Mouse (Mus musculus) thymus, postnatal 14 days (tissue): ENCODE results near the gene Unc13b.
A peak's percentile ranks its signal among the peaks of the same experiment; 100 is the strongest.
"Not testable (repeated sequence)": the region's sequence is repeated elsewhere in the genome, so short reads cannot be mapped to it uniquely, and the experiment has no call there.

Source experiments
- DNase-seq: peaks from one replicate; pipeline ENCODE4 v3.0.0; 2021

The Unc13b gene

DNA sequence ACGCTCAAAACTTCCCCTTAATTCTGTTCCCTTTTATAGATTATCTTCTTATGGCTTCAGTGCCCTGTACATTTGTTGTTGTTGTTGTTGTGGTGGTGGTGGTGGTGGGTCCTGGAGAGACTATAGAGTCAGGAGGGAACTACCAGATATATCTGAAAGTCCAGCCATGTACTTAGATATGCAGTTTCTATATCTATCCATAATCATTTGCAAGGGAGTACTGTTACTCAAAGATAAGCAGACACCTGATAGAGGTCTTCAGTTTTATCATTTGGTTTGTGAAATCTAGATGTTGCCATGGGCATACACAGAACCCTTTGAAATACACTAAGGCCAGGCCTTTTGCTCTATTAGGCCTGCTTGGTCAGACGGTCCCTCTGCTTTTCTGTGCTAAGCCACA lies 55.8 kb downstream of the Unc13b start:
- no peak for DNase-seq

DNA sequence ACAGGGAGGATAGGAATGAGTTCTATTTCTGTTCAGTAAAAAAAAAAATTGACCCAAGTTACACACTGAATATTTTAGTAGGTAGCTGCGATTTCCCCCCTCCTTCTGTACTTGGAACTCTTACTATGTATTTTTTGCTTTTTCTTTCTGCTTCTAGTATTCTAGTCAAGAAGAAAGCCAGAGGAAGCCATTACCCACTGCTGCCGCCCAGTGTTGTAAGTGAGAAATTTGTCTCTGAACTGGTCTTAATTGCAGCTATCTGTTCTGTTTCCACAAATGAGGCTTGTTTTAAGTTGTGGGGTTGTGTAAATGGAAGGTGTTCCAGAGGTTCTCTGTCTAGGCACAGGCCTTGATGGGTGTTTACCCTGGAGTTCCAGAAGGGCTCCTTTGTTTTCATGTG lies 56.2 kb downstream of the Unc13b start:
- DNase-seq = peak; percentile 14

DNA sequence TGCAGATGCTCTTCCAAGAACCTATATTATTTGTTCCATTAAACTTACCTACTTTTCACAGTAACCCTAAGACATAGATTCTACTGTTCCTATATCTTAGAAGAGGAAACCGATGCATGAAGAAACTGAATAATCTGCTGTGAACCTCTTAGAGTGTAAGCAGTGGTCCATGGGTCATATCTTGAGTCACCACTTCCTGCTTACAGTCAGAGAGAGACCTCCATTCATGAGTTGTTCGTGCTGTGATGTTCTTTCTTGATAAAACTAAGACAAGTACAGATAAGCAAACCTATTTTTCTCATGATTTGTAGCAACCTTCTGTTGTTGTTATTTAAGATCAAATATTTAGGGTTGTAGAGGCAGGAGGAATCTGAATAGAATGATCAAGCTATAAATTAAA lies 57.5 kb downstream of the Unc13b start:
- DNase-seq = no peak

DNA sequence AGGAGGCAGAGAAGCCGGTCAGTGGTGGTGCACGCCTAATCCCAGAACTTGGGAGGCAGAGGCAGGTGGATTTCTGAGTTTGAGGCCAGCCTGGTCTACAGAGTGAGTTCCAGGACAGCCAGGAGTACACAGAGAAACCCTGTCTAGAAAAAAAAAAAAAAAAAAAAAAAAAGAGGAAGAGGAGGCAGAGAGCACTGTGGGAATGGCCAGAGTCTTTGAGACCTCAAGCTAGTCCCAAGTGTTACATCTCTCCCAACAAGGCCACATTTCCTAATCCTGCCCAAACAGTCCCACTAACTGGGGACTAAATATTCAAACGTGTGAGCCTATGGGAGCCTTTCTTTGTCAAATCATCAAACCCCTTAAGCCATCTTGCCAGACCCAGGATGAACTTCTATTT lies 71.0 kb downstream of the Unc13b start:
- no peak for DNase-seq

DNA sequence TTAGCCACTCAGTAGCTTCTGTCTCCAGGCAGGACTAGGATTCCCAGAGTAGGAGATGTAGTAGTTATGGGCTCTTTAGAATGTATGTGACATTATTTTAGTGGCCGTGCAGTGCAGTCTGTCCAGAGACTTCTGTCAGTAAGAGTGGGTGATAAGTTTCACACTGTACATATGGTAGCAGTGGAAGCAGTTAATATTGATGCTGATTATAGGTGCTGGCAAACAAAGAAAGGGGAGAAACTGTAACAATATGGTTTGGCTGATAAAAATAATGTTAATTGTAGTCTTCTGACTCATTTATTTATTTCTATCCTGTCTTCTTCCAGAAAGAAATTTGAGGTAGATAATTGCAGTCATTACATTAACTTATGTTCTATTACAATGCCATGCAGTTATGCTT lies 83.9 kb downstream of the Unc13b start:
- no peak for DNase-seq

DNA sequence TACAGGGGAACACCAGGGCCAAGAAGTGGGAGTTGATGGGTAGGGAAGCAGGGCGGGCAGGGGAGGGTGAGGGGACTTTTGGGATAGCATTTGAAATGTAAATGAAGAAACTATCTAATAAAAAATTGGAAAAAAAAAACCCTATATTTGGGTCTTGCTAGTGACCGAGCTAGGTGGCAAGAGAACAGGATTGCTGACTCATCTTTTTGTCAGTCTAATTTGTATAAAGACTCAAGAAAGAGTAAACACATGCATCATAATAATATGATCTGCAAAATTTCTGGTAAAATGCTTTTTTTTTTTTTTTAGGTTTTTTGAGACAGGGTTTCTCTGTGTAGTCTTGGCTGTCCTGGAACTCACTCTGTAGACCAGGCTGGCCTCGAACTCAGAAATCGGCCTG lies 93.7 kb downstream of the Unc13b start:
- not testable (repeated sequence) for DNase-seq

DNA sequence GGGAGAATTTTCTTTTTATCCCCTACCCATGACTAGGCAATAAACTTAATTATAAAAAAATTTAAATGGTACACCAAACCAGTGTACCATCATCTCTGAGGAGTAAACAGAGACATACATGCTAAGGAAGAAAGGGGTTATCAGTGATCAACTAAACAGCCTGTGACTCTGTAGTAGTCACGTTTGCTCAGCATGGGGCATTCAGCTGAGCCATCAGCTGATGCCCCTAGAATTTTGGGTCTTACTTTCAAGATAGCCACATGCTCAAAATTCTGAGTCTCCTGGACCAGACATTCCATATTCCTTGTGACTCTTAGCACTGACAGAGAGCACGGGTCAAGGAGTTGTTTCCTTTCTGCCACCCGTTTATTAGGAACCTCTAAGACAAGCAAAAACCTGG lies 101.3 kb downstream of the Unc13b start:
- no peak for DNase-seq

DNA sequence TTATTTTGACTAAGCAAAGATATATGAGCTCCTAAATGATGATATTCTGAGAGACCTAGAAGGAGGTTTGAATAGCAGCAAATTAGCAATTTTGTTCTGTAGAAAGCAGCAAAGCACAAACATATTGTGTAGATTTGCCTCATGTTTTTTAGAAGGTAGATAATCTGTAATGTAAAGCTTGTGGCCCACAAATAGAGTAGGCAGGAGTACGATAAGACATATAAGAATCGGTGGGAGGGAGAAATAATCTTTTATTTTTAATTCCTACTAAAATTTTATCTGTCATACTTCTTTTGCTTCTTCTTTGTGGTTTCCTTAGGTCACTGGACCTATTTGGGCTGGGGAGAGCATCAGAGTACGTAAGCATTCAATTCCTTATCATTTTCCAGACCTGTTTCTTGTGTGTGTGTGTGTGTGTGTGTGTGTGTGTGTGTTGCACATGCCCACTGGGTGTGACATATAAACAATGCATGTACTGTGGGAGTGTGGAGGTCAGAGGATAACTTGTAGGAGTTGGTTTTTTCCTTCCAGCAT lies 102.4 kb downstream of the Unc13b start:
- DNase-seq = no peak

DNA sequence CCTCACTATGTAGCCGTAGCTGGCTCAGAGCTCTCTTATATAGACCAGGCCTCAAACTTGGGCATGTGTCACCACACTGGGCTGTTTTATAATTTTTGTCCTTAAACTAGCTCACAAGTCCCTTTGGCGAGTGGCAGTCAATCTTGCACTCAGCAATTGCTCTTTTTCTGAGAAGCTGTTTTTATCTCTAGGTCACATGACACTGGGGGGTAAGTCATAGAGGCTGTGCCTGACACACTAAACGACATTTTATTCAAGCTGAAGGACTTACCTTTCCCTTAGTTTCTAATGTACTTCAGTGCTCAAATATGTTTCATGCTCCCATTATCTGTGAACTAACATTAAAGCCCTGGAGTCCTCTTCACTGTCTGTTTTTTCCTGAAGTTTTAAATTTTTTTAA lies 104.5 kb downstream of the Unc13b start:
- no peak for DNase-seq

DNA sequence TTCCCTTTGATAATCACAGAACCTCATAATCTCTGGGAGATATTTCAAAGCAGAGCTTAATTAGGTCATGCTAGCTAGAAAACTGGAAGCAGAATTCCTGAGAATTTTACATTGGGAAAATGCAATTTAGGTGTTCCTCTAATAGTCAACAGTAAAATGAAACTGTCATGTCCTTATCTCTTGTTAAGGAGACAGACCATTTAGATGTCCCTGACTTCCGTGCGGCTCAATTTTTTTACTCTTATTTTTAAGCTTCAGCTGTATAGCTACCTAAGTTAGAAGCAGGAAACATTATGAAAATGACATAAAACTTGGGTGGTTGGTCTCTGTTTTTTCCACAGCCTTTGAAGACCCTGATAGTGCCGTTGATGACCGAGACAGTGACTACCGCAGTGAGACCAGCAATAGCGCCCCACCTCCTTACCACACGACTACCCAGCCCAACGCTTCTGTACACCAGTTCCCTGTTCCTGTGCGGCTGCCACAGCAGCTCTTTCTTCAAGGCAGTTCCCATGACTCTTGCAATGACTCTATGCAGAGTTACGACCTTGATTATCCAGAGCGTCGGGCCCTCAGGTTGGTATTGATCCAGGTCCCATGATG lies 106.8 kb downstream of the Unc13b start:
- DNase-seq = no peak

DNA sequence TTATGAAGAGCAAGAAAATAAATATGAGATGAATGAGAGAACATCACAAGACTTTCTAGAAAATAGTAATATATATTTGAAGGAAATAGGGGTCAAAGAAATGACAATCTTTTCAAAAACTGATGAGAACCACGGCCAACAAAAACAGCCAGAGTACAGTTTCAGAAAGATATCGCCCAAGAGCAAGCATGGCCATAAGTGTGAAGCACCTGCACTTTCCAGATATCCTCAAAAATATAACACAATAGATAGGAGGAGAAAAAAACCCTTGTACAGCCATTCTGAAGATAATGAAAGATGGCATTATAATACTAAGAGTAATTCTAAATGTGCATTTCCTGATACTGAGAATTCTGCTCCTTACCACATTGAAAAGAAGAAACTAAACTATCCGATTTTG lies 111.3 kb downstream of the Unc13b start:
- no peak for DNase-seq

DNA sequence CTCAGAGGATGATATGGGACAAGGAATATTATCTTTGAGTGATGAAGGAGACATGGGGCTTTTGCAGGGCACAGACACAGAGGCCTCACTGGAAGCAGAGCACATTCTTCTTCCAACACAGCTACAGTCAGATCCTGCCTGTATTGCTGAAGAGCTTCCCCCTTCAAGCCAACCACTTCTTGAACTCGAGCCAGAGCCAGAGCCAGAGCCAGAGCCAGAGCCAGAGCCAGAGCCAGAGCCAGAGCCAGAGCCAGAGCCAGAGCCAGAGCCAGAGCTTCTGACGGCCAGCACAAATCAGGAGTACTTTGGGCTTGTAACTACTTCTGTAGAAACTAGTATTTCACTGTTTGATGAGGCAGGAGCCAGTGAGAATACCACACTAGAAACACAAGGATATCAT lies 118.4 kb downstream of the Unc13b start:
- DNase-seq = no peak

DNA sequence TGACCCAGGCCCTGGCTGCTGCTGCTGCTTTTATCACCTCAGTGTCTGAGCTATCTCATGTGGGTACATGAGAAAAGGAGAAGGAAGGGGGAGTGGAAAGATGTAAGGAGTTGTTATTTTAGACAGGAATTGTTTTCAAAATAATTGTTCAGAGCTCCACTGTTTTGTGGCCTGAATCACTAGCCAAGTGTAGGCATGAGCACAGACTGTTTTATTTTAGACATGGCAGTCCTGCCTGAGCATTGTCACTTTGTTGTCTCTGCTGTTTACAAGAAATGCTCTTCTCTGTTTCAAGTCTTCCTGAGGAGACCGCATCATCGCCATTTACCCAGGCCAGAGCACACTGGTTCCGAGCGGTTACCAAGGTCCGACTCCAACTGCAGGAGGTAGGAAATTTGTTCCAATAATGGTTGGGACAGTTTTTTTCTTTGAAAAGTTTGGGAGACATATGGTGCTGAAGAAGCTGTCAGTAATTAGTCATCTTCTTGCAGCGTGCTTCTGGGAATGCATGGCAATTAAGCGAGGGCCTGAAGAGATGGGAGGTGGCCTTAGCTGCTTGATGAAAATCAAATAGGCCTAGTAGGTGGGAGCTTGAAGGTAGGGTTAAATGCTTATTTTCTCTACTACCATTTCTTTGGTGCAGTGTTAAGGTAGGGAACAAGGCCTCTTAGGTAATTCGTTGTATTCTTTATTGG lies 123.9 kb downstream of the Unc13b start:
- DNase-seq = no peak

DNA sequence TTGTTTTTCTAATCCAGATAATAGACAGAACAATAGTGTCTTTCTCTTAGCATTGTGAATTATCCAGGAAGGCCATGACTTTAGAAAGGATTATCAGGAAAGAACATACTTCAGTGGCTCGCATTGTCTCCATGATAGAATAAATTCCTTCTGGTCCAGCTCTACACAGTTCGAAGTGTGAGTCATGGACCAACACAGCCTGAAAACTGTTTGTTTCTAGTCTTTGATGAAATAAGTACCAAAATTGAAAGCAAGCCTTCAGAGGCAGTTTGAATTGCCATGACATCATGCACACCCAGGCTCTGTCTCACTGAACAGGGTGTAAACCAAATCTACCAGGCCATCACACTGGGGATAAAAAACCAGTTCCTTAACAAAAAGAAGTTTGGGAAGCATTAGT lies 128.7 kb downstream of the Unc13b start:
- DNase-seq = no peak

DNA sequence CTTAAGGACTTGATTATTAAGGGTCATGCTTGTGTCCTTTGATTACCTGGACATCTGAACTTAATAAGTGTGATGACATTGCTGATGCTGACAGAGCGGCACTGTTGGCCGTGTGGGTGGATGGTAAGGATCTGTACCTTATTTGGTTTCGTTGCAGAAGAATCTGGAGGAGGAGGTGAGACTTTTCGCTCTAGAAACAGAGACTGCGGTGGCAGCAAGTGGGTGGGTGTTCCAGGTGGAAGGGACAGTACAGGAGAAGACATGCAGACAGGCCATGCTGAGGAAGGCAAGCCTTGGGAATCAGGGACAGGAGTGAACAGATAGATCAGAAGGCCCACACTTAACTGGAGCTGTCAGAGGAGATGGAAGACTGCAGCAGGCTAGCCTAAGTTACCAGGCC lies 130.6 kb downstream of the Unc13b start:
- DNase-seq = no peak

DNA sequence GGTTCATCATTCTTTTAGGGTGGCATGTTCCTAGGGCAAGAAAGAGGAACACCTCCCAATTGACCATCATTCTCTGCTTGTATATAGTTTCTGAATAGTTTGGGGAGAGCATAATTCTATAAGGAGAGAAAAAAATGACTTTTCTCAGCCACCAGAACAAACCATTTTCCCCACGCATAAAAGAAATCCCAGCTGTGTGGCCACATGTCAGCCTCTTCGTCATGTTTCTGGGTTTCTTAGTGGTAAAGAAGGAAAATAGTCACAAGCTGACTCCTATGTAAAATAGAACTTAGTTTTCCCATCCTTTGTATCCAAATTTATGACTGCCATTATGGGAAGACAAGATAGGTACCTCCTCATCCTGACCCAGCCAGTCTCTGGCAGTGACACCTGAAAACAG lies 146.2 kb downstream of the Unc13b start:
- no peak for DNase-seq

DNA sequence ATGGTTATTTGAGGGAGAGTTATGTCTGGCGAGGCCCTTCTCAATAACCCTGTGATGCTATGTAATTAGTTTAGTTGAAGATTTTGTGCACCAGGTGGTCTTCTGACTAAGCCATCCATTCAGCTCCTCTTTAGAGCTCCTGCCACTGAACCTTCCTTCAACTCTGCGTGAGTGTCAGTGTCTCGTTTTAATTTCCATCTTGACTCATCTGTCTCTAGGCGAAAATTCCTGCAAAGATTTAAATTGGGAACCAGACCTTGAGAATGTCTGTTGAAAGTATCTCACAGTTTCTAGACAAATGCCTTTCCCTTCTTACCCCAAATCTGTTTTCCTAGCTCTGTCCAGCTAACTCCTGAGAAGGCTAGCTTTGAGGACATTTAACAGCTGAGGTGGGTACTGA lies 146.8 kb downstream of the Unc13b start:
- no peak for DNase-seq

DNA sequence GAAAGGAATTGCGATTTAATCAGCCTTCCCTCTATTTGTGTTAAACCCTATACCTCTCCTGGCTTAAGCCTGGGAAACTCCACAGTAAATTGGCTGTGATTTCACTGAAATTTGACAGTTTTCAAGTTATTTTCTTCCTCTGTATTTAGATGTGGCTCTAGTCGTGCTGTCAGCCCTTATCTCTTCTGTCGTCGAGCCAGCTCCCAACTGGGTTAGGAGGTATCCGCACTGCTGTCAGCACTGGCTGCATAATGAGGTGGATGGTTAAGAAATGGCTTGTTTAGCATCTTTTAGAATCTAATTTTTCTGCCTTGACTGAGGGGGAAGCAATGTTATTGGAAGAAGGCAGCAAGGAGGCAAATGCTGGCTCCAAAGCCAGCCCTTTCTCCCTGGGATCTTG lies 148.2 kb downstream of the Unc13b start:
- no peak for DNase-seq

DNA sequence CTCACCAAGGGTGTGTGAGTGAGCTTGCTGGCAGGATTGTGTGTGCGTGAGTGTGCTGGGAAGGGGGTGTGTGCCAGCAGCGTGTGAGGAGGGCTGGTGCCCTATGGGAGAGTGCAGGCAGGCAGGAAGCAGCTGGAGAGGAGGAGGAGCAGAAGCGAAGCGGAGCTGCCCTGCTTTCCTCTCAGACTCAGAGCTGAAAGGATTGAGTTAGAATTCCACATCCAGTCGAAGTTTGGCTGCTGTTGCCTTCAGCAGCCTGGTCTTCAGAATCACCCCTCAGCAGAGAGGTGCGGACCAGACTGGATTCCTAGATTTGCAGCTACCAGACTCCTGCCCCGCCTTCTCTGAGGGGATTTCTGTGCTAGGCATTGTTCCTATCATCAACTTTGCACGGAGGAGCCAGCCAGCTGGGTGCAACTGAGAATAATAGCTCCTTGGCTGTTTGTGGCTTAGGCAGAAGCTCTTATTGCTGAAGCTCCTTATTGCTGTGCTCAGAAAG lies 150.4 kb downstream of the Unc13b start:
- no peak for DNase-seq

DNA sequence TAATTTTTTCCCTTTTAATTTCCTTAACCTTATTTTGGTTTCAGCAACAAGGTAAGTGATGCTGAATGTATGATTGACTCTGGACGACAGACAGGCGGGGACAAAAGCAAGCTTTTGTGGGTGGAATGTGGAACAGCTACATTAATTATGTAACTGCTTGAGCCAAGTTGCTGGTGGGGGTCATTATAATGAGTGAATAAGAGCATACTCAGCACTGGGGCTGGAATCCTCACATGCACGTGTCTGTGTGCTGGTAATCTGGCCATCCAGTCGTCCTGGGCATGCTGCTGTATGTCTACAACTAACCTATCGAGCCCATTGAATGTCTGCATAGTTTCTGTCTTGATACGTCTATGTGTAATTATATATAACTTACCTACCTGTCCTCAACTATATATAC lies 150.9 kb downstream of the Unc13b start:
- DNase-seq = no peak

DNA sequence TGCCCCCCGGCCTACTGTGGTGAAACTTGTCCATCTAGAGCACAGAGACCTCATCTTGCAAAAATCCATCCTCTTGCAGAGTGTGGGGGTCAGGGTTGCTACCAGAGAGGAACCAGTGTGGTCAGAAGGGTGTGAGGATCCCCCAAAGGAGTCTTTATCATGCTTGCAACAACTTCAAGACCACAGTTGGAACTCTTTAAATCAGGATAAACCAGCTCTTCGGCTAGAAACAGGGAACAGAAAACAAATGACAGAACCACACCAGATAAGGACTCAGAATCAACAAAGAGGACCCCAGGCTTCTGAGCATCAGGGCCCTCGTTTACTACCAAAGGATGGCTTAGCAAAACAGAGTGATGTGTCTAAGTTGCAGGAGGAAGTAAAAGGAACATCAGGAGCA lies 157.7 kb downstream of the Unc13b start:
- no peak for DNase-seq

DNA sequence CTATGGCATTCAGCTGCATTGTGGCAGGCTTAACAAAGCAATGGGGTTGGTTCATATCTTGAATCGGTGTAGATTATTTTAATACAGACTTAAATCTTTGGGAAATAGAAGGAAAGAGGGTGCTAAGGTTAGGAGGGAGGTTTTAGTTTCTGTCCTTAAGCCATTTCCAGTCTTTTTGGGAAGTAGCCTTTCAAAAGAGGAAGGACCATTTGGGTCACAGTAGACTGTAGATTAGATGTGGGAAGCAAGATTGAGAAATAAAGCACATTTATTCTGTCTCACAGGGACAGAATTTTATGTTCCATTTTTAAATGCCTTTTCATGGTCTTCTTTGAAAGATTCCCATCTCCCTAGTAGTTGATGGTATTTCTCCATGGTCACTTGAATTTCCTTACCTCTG lies 159.2 kb downstream of the Unc13b start:
- no peak for DNase-seq

DNA sequence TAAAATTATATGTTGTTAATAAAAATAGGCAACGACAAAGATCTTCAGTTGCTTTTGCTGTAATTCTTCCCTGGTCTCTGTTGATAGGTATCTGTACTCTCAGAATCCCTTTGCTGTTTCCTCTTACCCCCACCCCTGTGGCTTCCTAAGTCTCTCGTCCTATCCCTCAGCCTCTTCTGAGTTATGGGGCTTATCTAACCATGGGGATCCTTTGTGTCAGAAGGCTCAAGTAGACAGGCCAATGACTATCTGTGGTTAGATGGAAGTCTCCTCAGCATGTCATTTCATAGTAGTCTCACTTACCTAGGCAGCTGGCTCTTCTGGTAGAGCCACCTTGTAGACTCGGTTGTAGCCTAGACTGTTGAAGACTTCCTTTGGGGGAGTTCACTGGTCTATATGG lies 173.1 kb downstream of the Unc13b start:
- no peak for DNase-seq

DNA sequence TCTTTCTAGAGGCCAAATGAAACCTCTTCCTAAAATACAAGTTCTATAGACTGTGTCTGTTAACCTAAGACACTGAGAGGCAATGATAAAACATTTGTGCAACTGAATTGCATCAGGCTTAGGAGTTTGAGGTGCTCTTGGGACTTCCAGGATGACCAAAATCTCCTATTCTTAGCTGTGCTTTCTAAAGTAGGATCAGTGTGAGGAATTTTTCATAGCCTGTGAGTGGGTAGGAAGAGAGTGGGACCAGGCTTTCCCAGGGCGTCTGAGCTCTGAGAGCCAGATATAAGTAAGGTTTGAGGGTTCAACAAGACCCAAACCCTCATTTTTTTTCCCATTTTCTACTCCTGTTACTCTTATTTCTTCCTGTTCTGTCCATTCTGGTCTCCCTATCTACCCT lies 174.2 kb downstream of the Unc13b start:
- no peak for DNase-seq

DNA sequence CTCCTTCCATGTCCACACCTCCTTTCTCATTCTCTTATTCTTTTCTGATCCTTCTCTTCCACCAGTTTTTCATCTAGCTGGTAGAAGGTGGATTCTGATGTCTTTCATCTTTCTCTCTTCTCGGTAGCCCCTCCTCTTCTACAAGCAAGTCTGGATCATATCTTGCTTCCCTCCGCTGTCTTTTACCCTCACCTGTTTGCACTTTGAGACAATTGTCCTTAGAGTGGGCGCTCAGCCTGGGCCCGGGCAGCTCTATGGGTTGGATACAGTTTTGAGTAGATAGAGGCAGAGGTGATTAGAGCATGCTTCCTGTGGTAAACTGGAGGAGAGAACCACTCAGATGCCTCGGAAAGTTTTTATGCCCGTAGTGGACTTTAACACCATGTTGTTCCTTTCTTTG lies 174.7 kb downstream of the Unc13b start:
- no peak for DNase-seq
